Mouse (Mus musculus): ENCODE measurements around the gene Foxn2.

DNA sequence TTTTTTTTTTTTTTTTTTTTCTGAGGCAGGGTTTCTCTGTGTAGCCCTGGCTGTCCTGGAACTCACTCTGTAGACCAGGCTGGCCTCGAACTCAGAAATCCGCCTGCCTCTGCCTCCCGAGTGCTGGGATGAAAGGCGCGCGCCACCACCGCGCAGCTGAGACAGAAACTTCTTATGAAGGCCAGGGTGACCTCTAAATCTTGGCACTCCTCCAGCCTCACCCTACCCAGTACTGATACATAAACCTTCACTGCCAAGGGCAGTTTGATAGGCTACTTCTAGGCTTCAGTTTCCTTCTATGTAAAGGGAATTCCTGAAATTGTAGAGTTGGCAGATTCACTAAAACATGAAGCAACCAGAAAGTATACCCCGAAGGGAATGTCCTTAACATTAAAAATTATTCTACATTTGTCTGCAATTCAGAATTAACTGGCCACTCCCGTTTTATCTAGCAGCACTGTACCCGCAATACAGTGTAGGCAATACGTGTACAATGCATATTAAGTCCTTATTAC is 918 bp upstream of the Foxn2 start:
- TF ChIP-seq CTCF (IDR thresholded peaks at IDR 0.05; ENCODE audit: insufficient read depth, low read length) (no peak), POLR2A (IDR thresholded peaks at IDR 0.05; ENCODE audit: borderline replicate concordance, extremely low read depth, low read depth, low read length) (no peak)
